Mouse (Mus musculus) E14TG2a.4 (cell line): ENCODE measurements around the gene Cd83.
A peak's percentile ranks its signal among the peaks of the same experiment; 100 is the strongest.

Experiments
- CTCF ChIP-seq: conservative IDR thresholded peaks from 2 replicates; pipeline ENCODE4 v1.5.1; 2014; ENCODE audit warnings: low read length
- NANOG ChIP-seq: IDR thresholded peaks from 2 replicates; pipeline ENCODE4 v1.6.1; 2014; ENCODE audit warnings: borderline replicate concordance, low read length, mixed read lengths

DNA sequence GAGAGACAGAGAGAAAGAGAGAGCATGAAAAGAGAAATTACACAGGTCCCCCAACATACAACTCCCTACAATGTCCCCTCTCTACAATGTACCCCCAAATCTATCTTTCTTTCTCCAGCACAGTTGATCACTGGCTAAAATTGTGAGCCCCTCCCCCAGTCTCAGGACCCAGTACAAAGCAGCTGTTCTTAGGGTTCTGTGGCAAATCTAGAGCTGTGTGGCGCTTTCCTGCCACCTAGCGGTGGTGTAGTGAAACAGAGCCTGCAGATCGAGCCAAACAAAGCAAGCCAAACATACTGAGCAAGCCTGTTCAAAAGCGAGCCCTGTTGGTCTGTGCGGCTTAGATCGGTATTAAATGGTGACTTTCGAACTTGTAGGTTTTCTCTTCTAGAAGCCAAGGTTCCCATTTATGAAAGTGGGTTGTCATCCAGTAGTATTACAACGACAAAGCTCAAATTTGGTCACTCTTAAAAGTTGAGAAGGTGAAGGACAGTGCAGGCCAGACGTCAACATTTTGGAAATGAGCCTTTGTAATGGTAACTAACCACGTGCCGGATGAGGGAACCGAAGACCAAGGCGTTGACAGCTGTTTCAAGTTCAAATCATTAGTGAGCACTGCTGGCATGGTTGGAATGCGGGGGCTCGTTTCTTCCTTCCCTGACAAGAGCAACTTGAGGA lies 44.8 kb upstream of the Cd83 start:
- TF ChIP-seq CTCF, result peak; percentile 90
- no peak for TF ChIP-seq NANOG
